ENCODE assay signal across 7 mouse cellular contexts in genomic region chr2:150099618-150100017, GRCm38 (mm10). TPM values are rescaled to one million over a fixed set of nuclear protein-coding genes. Genes with fewer than 3 reads are reported as not detected.
DNase-seq lines count a peak whose midpoint lies in the region; ATAC-seq and TF ChIP-seq lines count a peak whose summit lies in the region.
"Not testable (repeated sequence)": the region's sequence is repeated elsewhere in the genome, so short reads cannot be mapped to it uniquely, and the experiment has no call there.

No protein-coding gene starts in this region.

- POLR2A ChIA-PET in Patski (lab: Charles Lee) = not testable (repeated sequence)

- ATAC-seq in Patski = not testable (repeated sequence)
- peak; percentile 62; the same call in 1 of the 2 replicates for ATAC-seq in forebrain, embryonic 16.5 days
- peak; percentile 62; the same call in 1 of the 2 replicates for ATAC-seq in hindbrain, postnatal 0 days
- ATAC-seq in megakaryocyte, adult 5-6 weeks (ENCODE audit: poor library complexity, severe bottlenecking) = peak; percentile 66

- CTCF ChIA-PET in Patski (lab: Charles Lee) = interaction anchor here (0.8 kb wide), 1 partner anchor 745 kb away, joined by 3 read pairs; no protein-coding TSS in a partner anchor

- not testable (repeated sequence) for H3K9me3 ChIP-seq in forebrain, embryonic 16.5 days (ENCODE audit: control insufficient read depth, low read length); hindbrain, postnatal 0 days (ENCODE audit: low read length)

- peak; percentile 25 for TF ChIP-seq CTCF in Patski (IDR thresholded peaks at IDR 0.05)
- TF ChIP-seq CTCF in hindbrain, postnatal 0 days (IDR thresholded peaks at IDR 0.05; ENCODE audit: low read depth) = peak; percentile 61

- H3K4me1 ChIP-seq in forebrain, embryonic 16.5 days (replicated peaks; ENCODE audit: control insufficient read depth, insufficient read depth, low read length); hindbrain, postnatal 0 days (ENCODE audit: insufficient read depth, low read length): not testable (repeated sequence)

- 14% methylated on average over 2 of the region's 2 CpGs for WGBS in forebrain, embryonic 16.5 days
- WGBS in hindbrain, postnatal 0 days = 16% methylated on average over 2 of the region's 2 CpGs

- H3K27me3 ChIP-seq in Patski; forebrain, embryonic 16.5 days (replicated peaks; ENCODE audit: control insufficient read depth, insufficient read depth, low read length); hindbrain, postnatal 0 days (ENCODE audit: insufficient read depth, low read length): not testable (repeated sequence)

- not testable (repeated sequence) for H3K27ac ChIP-seq in forebrain, embryonic 16.5 days (ENCODE audit: low read length); hindbrain, postnatal 0 days

- H3K4me3 ChIP-seq in forebrain, embryonic 16.5 days (replicated peaks; ENCODE audit: low read length); hindbrain, postnatal 0 days (ENCODE audit: low read length): not testable (repeated sequence)

- H3K4me2 ChIP-seq in forebrain, embryonic 16.5 days (ENCODE audit: low read length); hindbrain, postnatal 0 days (ENCODE audit: low read depth, low read length): not testable (repeated sequence)

- H3K36me3 ChIP-seq in forebrain, embryonic 16.5 days (ENCODE audit: control insufficient read depth, insufficient read depth); hindbrain, postnatal 0 days (ENCODE audit: insufficient read depth, low read length): not testable (repeated sequence)

- in situ Hi-C loops in Patski (cut with MboI; ENCODE audit: low pct_unique_long_range_greater_than_20kb) = loop anchor here (5.0 to 10.0 kb wide), 2 partner anchors 675 to 747 kb away; no protein-coding TSS in a partner anchor

- not testable (repeated sequence) for H3K9ac ChIP-seq in forebrain, embryonic 16.5 days (replicated peaks; ENCODE audit: low read depth, low read length); hindbrain, postnatal 0 days (replicated peaks; ENCODE audit: low read length)

- DNase-seq in Patski (ENCODE audit: low read depth, low spot score) = not testable (repeated sequence)
- peak; percentile 43 for DNase-seq in cerebellum, adult 9-10 months
- peak; percentile 85 for DNase-seq in hindbrain, postnatal 0 days (ENCODE audit: low spot score)
- peak; percentile 6 to 76 for DNase-seq in layer of hippocampus, postnatal 14 days (ENCODE audit: low spot score in 2 of 2)
- peak; percentile 71 for DNase-seq in retina, embryonic 14.5 days (ENCODE audit: low spot score)

RNA-seq across cellular contexts. Expression of gene Zfp120, which starts 36.9 kb away (rescaled TPM):
- polyA plus RNA-seq in Patski (2021) = 6.6 TPM
- polyA plus RNA-seq in forebrain, embryonic 16.5 days (2015; fragmentation: Nextera tagmentation; extraction: Ambion mirVana) = 12.2 and 13.1 TPM in 2 replicates
- 2.7 and 3.4 TPM in 2 replicates for total RNA-seq in hindbrain, postnatal 0 days (2014; rRNA removed)
- 5.6 and 5.8 TPM in 2 replicates for polyA plus RNA-seq in hindbrain, postnatal 0 days (2015; fragmentation: Nextera tagmentation; extraction: Ambion mirVana)
- total RNA-seq in layer of hippocampus, postnatal 14 days (2021) = 10 to 100 TPM in 1 of 2 experiments, 1 to 10 TPM in 1; 9.5 to 10.8 TPM
- 18.4 and 25.2 TPM in 2 replicates for total RNA-seq in megakaryocyte, adult 5-6 weeks (2015)
- 31.3 and 42.7 TPM in 2 replicates for total RNA-seq in megakaryocyte, adult 5-6 weeks (2017)
